Mouse (Mus musculus) intestine, embryonic 15.5 days (tissue): ENCODE data around the gene Gm14139. TPM values are rescaled to one million over a fixed set of nuclear protein-coding genes. Genes with fewer than 3 reads are reported as not detected.
A peak's percentile ranks its signal among the peaks of the same experiment; 100 is the strongest.
"Not testable (repeated sequence)": the region's sequence is repeated elsewhere in the genome, so short reads cannot be mapped to it uniquely, and the experiment has no call there.

Source experiments
- ATAC-seq: fragments of 200-750 bp; cut with Nextera tagmentation; 2 replicates; pipeline ENCODE4 v1.8.0; 2017; ENCODE audit warnings: moderate TSS enrichment, moderate library complexity
- H3K27ac ChIP-seq: fragments of 300-500 bp; sonication (generic); 2 replicates; pipeline ENCODE4 v1.5.1; 2015; ENCODE audit warnings: mild to moderate bottlenecking, inconsistent platforms
- H3K27me3 ChIP-seq: fragments of 300-500 bp; sonication (generic); replicated peaks from 2 replicates; pipeline ENCODE4 v1.6.1; 2015; ENCODE audit warnings: inconsistent platforms
- H3K36me3 ChIP-seq: fragments of 300-500 bp; sonication (generic); 2 replicates; pipeline ENCODE4 v1.6.1; 2015; ENCODE audit warnings: inconsistent platforms
- H3K4me1 ChIP-seq: fragments of 300-500 bp; sonication (generic); replicated peaks from 2 replicates; pipeline ENCODE4 v1.6.1; 2015; ENCODE audit warnings: inconsistent platforms
- H3K4me2 ChIP-seq: fragments of 300-500 bp; sonication (generic); replicated peaks from 2 replicates; pipeline ENCODE4 v1.6.1; 2015; ENCODE audit warnings: mild to moderate bottlenecking, inconsistent platforms
- H3K4me3 ChIP-seq: fragments of 300-500 bp; sonication (generic); replicated peaks from 2 replicates; pipeline ENCODE4 v1.5.1; 2015; ENCODE audit warnings: inconsistent platforms
- H3K9ac ChIP-seq: fragments of 300-500 bp; sonication (generic); 2 replicates; pipeline ENCODE4 v1.6.1; 2015; ENCODE audit warnings: inconsistent platforms
- H3K9me3 ChIP-seq: fragments of 300-500 bp; sonication (generic); 2 replicates; pipeline ENCODE4 v1.6.1; 2016; ENCODE audit warnings: inconsistent platforms
- WGBS: fragments of 180-500 bp; shearing (Covaris S2); methylation state at CpG from one replicate; pipeline ENCODE4 v1.1.7; 2015; 5-methylcytosine and 5-hydroxymethylcytosine counted together
- polyA plus RNA-seq: library from polyadenylated mRNA; unstranded; fragments of >200 nt; fragmentation: Nextera tagmentation; extraction: Ambion mirVana; gene quantifications from 2 replicates; pipeline ENCODE4 v1.2.1, GENCODE M21; 2015

Gene Gm14139
- 0.13 TPM in 1 of 2 replicates, not detected in the other for polyA plus RNA-seq

DNA sequence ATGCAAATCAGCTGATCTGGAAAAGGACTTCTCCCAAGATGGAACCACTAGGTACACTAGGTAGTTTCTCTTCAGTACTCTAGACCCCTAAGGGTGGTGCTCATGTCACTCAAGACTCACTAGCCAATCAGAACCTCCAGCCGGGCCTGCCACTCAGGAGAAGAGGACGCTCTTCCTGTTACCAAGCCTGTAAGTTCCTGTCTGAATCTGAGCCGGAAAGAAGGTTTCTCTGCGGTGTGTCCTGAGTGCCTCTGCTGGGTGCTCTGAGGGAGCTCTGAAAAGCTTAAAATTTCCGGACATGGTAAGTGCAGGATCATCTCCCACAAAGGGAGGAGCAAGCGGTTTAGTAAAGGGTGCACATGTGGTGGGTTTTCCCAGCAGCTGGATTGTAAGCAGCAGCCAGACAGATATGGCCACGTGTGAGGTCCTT is at the start of gene Gm14139:
Gene Gm14139, plus strand, starts transcription at position 186 of the 430 bp plus-strand sequence.
- H3K9me3 ChIP-seq, H3K36me3 ChIP-seq, H3K9ac ChIP-seq, H3K4me3 ChIP-seq, H3K27ac ChIP-seq, H3K4me1 ChIP-seq, ATAC-seq, H3K27me3 ChIP-seq, H3K4me2 ChIP-seq: not testable (repeated sequence)
- WGBS, result 73% methylated on average over 7 of the region's 7 CpGs

DNA sequence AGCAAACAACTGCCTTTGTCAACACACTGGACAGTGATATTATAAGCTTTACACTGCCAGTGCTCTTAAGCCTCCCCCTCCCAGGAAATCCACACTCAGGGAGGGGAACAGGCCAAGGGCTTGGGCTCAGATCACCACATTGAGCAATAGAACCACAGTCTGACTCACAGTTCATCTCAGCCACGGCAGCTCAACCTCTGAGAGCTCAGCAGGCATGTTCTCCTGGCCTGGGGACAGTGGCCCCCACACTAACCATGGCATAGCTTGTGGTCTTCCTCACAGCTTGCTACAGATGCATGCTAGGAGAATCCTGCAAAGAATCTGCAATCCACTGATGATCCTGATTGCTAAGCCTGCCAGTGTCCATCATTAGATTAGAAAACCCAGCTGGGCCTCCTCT is 49.6 kb upstream of the Gm14139 start:
- H3K27me3 ChIP-seq, ATAC-seq, H3K9ac ChIP-seq, H3K27ac ChIP-seq, H3K4me1 ChIP-seq, H3K4me2 ChIP-seq, H3K36me3 ChIP-seq, H3K4me3 ChIP-seq, H3K9me3 ChIP-seq: not testable (repeated sequence)
- WGBS, result 79% methylated on average over 1 of the region's 1 CpGs

DNA sequence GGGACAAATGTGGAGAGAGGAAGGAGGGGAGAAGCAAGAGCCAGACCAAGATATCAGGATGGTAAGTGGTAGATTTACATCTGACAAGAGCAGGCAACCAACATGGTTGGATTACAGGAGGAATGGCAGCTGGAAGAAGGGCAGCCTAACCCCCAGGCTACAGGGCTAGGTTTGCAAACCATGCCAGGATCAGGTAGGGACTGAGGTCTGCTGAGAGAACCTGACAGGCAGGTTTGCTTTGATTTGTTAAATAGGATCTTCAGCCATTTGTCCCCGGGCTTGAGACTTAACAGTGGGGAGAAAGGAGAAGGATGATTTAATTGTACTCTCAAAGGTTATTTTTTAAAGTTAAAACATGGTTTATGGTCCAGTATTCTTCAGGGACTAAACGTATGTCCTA is 48.8 kb upstream of the Gm14139 start:
- no peak for ATAC-seq
- no peak overlapping the region for H3K9ac ChIP-seq
- H3K9me3 ChIP-seq, result no peaks in the 10 kb centered on the region
- H3K4me2 ChIP-seq, result no peak overlapping the region
- 0 out of 2 replicates have a peak, but pooled peaks cover 4% of the 10 kb centered on the region for H3K4me1 ChIP-seq
- no peaks in the 10 kb centered on the region for H3K27me3 ChIP-seq
- no peak overlapping the region for H3K27ac ChIP-seq
- no peak overlapping the region for H3K4me3 ChIP-seq
- 65% methylated on average over 2 of the region's 2 CpGs for WGBS
- peaks cover 3% of the 10 kb centered on the region; the same call in 1 of the 2 replicates for H3K36me3 ChIP-seq

DNA sequence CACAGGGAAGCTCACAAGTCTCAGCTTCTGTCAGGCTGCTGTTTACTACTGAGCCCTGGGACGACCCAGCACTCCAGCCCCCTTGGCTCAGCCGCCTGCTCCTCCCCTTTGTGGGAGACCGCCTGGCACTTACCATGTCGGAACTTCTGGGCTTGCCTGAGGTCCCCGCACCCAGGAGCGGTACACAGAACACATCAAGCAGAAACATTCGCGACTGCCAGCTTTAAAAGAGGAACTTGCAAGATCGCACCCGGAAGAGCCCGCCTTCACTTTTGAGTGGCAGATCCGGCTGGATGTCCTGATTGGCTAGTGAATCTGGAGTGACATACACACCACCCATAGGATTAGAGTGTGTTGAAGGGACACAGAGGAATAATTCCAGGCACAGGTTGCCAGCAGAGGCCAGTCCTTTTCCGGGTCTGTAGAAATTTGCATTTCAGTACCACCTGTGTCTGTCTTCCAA is 45.1 kb upstream of the Gm14139 start, which contains the start of gene Zfp120:
Gene Zfp120, minus strand, starts transcription at position 274 of the 463 bp plus-strand sequence.
- 0% methylated on average over 13 of the region's 13 CpGs for WGBS
- peak; percentile 100 for ATAC-seq
- peak within 1 kb of the TSS; percentile 78 for H3K4me3 ChIP-seq
- no peaks in the 10 kb centered on the region for H3K27me3 ChIP-seq
- peak within 1 kb of the TSS; percentile 65 for H3K27ac ChIP-seq
- peak within 1 kb of the TSS; percentile 62 for H3K4me2 ChIP-seq
- no peaks in the 10 kb centered on the region for H3K9me3 ChIP-seq
- no peaks in the 10 kb centered on the region for H3K36me3 ChIP-seq
- 0 out of 2 replicates have a peak, but pooled peaks cover 4% of the 10 kb centered on the region for H3K4me1 ChIP-seq
- peak within 1 kb of the TSS; percentile 77 for H3K9ac ChIP-seq

DNA sequence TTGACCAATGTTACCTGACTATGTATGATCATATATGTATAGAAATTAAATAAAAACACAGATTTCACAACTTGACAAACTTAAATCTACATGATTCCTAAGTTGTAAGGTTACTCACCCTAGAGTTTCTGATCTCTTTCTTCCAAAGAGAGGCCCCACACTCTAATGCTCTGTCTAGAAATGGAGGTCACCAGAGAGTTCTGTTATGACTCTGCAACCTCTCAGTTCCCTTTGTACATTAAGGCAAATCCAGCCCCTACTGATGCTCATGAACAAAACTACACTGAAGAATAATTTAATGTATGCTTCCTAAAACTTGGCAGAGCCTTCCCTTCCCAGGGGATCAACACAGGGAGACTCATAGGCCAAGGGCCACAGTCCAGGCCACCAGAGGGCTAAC is 14.9 kb upstream of the Gm14139 start:
- no peaks in the 10 kb centered on the region for H3K36me3 ChIP-seq
- no peak for ATAC-seq
- no peak overlapping the region for H3K27ac ChIP-seq
- H3K4me2 ChIP-seq, result no peak overlapping the region
- no peak overlapping the region for H3K9ac ChIP-seq
- H3K27me3 ChIP-seq, result no peaks in the 10 kb centered on the region
- H3K9me3 ChIP-seq, result no peaks in the 10 kb centered on the region
- no peaks in the 10 kb centered on the region for H3K4me1 ChIP-seq
- H3K4me3 ChIP-seq, result no peak overlapping the region

DNA sequence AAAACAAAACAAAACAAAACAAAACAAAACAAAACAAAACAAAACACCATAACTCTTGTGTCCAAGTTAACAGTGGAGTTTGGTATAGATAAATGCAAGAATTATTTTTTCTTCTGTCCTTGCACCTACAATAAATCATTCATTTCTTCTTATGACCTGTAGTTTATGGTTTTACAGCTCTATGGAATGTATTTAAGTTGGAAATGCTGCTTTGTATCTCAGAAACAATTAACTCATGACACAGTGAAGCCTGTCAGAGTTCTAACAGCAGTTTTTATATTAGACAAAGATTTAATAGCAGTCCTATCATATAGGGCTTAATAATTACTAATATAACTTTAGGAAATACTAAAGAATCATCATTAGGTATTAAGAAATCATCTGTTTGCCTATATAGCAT is 7.7 kb upstream of the Gm14139 start:
- Histone ChIP-seq H3K4me1 (no peaks in the 10 kb centered on the region), H3K9me3 (no peaks in the 10 kb centered on the region), H3K4me2 (no peak overlapping the region), H3K36me3 (no peaks in the 10 kb centered on the region), H3K4me3 (no peak overlapping the region), H3K9ac (no peak overlapping the region), H3K27ac (no peak overlapping the region), H3K27me3 (no peaks in the 10 kb centered on the region)
- ATAC-seq, result peak; percentile 89

DNA sequence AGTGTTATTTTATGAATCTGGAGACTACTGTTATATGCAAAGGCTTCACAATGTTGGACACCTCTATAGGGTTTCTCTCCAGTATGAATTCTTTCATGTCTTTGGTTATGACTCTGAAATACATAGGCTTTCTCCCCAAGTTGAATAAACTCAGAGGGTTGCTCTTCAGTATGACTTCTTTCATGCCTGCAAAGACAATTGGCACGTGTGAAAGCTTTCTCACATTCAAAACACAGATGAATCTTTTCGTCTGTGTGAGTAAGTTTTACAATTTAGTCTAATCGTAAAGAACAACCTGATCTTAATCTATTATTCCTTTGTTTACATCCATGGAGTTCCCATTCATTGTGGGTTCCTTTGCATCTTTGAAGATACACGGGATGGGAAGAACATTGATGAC is 2.0 kb upstream of the Gm14139 start, which contains the start of gene Gm10770:
Gene Gm10770, minus strand, starts transcription at position 101 of the 400 bp plus-strand sequence.
- ATAC-seq, H3K27ac ChIP-seq, H3K4me1 ChIP-seq, H3K9me3 ChIP-seq, H3K9ac ChIP-seq, H3K4me3 ChIP-seq, H3K36me3 ChIP-seq, H3K27me3 ChIP-seq, H3K4me2 ChIP-seq: not testable (repeated sequence)
- 87% methylated on average over 4 of the region's 4 CpGs for WGBS

DNA sequence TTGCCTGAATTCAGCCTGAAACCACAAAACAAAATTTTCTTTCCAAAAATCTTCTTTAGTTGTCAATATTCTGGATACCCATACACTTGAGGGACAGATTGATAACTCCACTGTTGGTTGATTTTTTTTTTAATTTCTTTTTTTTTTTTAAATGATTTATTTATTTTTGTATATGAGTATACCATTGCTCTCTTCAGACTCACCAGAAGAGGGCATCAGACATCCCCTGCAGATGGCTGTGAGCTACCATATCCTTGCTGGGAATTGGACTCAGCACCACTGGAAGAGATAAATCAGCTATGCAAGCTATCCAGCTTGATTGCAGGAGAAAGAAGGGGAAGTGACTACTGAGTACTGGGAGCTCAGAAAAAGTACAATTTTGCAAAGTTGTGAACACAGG is 509 bp upstream of the Gm14139 start:
- not testable (repeated sequence) for H3K27ac ChIP-seq, H3K9ac ChIP-seq, H3K36me3 ChIP-seq, H3K4me2 ChIP-seq, H3K4me3 ChIP-seq, H3K9me3 ChIP-seq, H3K4me1 ChIP-seq, H3K27me3 ChIP-seq, ATAC-seq

DNA sequence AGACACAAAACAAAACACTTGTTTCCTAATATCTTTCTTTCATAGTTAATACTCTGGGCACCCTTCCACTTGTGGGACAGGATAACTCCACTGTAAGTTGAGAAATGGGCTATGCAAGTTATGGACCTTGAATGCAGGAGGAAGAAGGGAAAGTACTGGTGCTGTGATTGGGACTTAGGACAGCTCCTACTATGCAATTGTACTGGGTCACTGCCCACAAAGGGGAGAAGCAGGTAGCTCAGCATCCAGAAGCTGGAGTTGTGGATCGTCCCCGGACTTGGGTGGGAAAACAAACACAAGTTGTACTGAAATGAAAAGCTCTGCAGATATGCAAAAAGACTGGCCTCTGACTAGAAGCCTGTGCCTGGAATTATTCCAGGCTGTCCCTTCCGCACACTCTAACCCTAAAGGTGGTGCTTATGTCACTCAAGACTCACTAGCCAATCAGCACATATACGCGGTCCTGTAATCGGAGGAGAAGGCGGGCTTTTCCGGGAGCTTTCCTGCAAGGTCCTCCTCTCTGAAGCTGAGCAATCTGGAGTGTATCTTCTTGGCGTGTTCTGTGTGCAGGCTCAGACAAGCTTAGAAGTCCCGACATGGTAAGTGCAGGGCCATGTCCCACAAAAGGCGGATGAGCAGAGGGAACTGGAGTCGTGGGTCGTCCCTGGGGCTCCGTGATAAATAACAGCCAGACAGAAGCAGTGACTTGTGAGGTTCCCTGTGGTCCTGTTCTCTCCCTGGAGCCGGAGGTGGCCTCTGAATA is 36.2 kb downstream of the Gm14139 start, which contains the start of gene Zfp937:
Gene Zfp937, plus strand, starts transcription at position 474 of the 763 bp plus-strand sequence.
- WGBS, result under 1% methylated on average over 15 of the region's 15 CpGs
- Histone ChIP-seq H3K4me3 (peak within 1 kb of the TSS; percentile 42), H3K27ac (peak within 1 kb of the TSS; percentile 67), H3K4me2 (peak within 1 kb of the TSS; percentile 58), H3K9ac (peak within 1 kb of the TSS; percentile 44)
- H3K4me1 ChIP-seq, H3K36me3 ChIP-seq, H3K9me3 ChIP-seq, H3K27me3 ChIP-seq: not testable (repeated sequence)
- ATAC-seq, result peak; percentile 100

DNA sequence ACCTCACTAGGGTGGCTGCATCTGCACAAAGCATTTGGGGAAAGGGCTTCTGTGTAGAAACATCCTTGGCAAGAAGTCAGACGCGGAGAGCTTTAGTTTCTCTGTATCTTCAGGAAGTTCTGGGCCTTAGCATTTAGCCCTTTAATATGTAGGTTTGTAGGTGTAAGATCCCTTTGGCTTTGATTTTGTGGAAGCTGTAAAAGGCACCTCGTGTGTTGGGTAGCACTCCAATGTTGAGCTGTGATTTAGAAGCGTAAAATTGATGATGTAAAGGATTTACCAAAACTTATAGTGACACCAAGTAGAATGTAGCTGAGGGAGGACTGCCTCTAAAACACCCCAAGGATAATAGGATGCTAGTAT is 36.8 kb downstream of the Gm14139 start:
- ATAC-seq, H3K36me3 ChIP-seq, H3K9me3 ChIP-seq, H3K4me1 ChIP-seq, H3K27me3 ChIP-seq: not testable (repeated sequence)
- Histone ChIP-seq H3K4me2 (peak overlapping the region; percentile 58), H3K4me3 (peak overlapping the region; percentile 42), H3K9ac (peak overlapping the region; percentile 44), H3K27ac (peak overlapping the region; percentile 67; the same call in 1 of the 2 replicates)
- 10% methylated on average over 4 of the region's 4 CpGs for WGBS

DNA sequence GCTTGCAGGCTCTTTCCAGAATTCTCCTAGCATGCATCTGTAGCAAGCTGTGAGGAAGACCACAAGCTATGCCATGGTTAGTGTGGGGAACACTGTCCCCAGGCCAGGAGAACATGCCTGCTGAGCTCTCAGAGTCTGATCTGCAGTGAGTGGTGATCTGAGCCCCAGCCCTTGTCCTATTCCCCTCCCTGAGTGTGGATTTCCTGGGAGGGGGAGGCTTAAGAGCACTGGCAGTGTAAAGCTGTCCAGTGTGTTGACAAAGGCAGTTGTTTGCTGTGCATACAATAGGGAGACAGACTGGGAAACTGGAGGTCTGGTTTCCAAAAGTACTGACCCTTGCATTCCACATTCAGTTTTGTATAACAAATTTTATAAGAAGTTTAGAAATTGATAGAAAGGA is 41.7 kb downstream of the Gm14139 start:
- H3K27ac ChIP-seq, H3K27me3 ChIP-seq, ATAC-seq, H3K36me3 ChIP-seq, H3K4me2 ChIP-seq, H3K9ac ChIP-seq, H3K4me3 ChIP-seq, H3K4me1 ChIP-seq, H3K9me3 ChIP-seq: not testable (repeated sequence)
